Mouse (Mus musculus): ENCODE measurements around the gene Arrdc5.

Gene Arrdc5

DNA sequence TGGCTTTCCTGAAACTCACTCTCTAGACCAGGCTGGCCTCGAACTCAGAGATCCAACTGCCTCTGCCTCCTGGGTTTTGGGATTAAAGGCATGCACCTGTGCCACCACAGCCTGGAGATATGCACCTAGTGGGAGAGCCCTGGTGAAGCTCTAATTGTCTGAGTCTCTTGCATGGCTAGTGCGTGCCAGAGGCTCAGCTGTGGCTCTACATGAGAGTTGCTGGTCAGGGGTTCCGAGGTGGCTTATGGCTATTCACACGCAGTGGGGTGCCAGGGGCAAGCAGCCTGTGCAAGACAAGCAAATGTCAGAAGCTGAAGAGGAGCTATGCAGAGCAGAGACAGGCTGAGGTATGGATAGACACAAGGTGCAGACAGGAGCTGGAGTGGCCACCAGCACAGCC is 45.4 kb downstream of the Arrdc5 start:
- DNase-seq, result no peak

GRCm38 (mm10) chr17:56251136-56251829 is 48.8 kb downstream of the Arrdc5 start:
- DNase-seq, result peak; percentile 81 to 89

- DNase-seq, result no peak
Observed at GRCm38 (mm10) chr17:56245608-56246007, 54.5 kb downstream of the Arrdc5 start.
